ENCODE assay signal across 16 mouse cellular contexts in genomic region chr19:24428011-24428410, GRCm38 (mm10).
"Had no signal": no experiment of that assay in that cellular context is flagged by ENCODE, and none has a peak within 500 bp of the region (broad histone marks: within the 10 kb centered on the region; RNA-seq: fewer than 3 reads in every experiment).

No protein-coding gene starts in this region.

- ATAC-seq: liver, postnatal 0 days; midbrain, embryonic 13.5 days; midbrain, embryonic 15.5 days had no signal

- H3K4me1 ChIP-seq: lung, embryonic 15.5 days; midbrain, embryonic 13.5 days; midbrain, embryonic 15.5 days; neural tube, embryonic 12.5 days; stomach, embryonic 15.5 days had no signal

- DNase-seq: liver, postnatal 0 days; lung, adult 2 months; retina, postnatal 1 day; right cerebral cortex, adult 18-20 months; right cerebral cortex, postnatal 25 days; right cerebral cortex, postnatal 4 days; spleen, adult 18-20 months; thymus, adult 18-20 months; thymus, postnatal 14 days; thymus, postnatal 36 days had no signal

- H3K9me3 ChIP-seq: lung, embryonic 15.5 days; megakaryocyte, embryonic 14.5 days; midbrain, embryonic 13.5 days; midbrain, embryonic 15.5 days; neural tube, embryonic 12.5 days; stomach, embryonic 15.5 days had no signal

- H3K4me3 ChIP-seq: lung, embryonic 15.5 days; midbrain, embryonic 13.5 days; midbrain, embryonic 15.5 days; neural tube, embryonic 12.5 days; stomach, embryonic 15.5 days had no signal

- H3K27me3 ChIP-seq: lung, embryonic 15.5 days; megakaryocyte, embryonic 14.5 days; midbrain, embryonic 13.5 days; midbrain, embryonic 15.5 days; neural tube, embryonic 12.5 days; stomach, embryonic 15.5 days had no signal

- H3K36me3 ChIP-seq: lung, embryonic 15.5 days; midbrain, embryonic 13.5 days; midbrain, embryonic 15.5 days; neural tube, embryonic 12.5 days; stomach, embryonic 15.5 days had no signal
